Mouse (Mus musculus): Measurements from ENCODE around the gene Ppp1r10. TPM values are rescaled to one million over a fixed set of nuclear protein-coding genes. Genes with fewer than 3 reads are reported as not detected.

The Ppp1r10 gene
- total RNA-seq (2018; cell fraction: chromatin; rRNA removed), result 100 to 1,000 TPM; 104 to 573 (median 202) TPM
- total RNA-seq (2018; cell fraction: cytosol; rRNA removed), result 100 to 1,000 TPM in 5 of 26 experiments, 10 to 100 TPM in 21; 27.9 to 140 (median 53.2) TPM
- total RNA-seq (2018; cell fraction: nucleus; rRNA removed), result 100 to 1,000 TPM; 136 to 628 (median 278) TPM
- polyA plus RNA-seq (2018), result 27.4 to 97.8 TPM (median 35.0 TPM) in 3 replicates

DNA sequence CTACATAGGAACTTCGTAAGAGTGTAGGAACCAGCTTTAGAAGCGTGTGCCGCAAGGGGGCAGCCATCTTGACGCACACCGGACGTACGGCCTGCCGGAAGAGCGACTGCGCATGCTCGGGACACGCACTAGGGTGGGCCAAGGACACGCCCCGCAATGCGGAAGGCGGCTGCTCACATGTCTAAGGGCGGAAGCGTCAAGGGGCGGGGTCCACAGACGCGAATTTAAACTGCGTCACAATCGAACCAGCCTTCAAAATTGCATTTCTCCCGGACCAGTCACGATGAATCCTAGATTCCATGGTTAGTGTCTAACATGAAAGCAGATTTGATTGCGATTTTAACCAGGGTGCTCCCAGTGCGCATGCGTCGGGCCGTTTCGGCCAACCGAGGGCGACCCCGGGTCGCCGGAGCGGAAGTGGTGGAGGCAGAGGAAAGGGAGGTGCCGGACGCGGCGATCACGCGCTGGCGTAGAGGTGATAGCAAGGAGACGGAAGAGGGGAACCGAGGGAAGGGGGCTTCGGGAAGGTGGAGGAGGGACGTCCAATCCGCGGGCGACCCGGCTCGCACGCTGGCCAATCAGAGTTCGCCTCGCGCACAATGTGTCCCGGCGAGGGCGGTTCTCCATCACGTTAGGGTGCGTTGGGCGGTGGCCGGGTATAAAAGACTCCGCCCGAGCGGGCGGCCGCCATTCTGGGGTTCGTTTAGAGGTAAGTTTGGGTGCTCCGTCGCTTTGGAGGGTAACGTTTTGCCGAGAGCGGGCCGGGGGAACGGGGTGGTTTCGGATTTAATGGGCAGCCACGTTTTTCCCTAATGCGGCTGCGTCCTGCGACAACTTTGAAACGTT is at the start of gene Ppp1r10, which contains the start of gene Mrps18b:
TSS of gene Ppp1r10 (plus strand) at position 138 of the 846 bp plus-strand sequence.
TSS of gene Mrps18b (minus strand) at position 93 of the 846 bp plus-strand sequence.
- H3K79me2 ChIP-seq (ENCODE audit: inconsistent target), result peaks cover 81% of the 10 kb centered on the region
- under 1% methylated on average over 73 of the region's 83 CpGs for WGBS (ENCODE audit: missing documents)
- H3K27ac ChIP-seq, result peak within 1 kb of the TSS; percentile 98
- H3K4me3 ChIP-seq (ENCODE audit: inconsistent target), result peak within 1 kb of the TSS; percentile 91
- H3K36me3 ChIP-seq (ENCODE audit: inconsistent target), result peaks cover 14% of the 10 kb centered on the region

DNA sequence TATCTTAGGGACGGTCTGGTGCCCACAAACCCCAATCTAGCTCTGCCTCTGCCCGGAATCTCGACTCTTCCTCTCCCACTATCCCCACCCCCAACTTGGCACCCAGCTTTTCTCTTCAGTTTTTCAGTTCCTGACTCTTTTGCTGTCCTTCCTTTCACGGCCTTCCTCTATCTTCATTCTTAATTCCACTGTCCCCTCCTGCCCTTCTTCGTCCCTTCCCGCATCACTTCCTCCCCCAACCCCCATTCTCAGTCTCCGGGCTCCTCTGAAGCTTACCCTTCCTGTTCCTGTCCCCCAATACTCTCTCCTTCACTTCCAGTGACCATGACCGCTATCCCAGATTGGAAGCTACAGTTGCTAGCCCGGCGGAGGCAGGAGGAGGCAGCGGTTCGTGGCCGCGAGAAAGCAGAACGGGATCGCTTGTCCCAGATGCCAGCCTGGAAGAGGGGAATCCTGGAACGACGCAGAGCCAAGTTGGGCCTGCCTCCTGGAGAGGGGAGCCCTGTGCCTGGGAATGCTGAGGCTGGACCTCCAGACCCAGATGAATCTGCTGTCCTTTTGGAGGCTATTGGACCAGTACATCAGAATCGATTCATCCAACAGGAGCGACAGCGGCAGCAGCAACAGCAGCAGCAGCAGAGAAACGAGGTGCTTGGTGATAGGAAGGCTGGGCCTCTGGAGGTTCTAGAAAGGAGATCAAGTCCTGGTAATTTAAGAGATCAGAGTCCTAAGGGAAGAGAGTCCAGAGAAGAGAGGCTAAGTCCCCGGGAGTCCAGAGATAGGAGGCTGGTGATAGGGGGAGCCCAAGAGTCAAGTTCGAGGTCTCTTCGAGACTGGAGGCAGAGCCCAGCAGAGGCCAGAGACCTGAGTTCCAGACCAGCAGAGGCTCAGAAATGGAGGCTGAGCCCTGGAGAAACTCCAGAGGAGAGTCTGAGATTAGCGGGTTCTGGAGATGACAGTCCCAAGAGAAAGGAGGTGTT is 49.0 kb upstream of the Ppp1r10 start:
- Histone ChIP-seq H3K4me3 (ENCODE audit: inconsistent target) (peak overlapping the region; percentile 97), H3K79me2 (ENCODE audit: inconsistent target) (peaks cover 74% of the 10 kb centered on the region), H3K27ac (peak overlapping the region; percentile 98), H3K36me3 (ENCODE audit: inconsistent target) (peaks cover 5% of the 10 kb centered on the region; the same call in 1 of the 2 replicates)
- WGBS (ENCODE audit: missing documents), result 2% methylated on average over 26 of the region's 26 CpGs

DNA sequence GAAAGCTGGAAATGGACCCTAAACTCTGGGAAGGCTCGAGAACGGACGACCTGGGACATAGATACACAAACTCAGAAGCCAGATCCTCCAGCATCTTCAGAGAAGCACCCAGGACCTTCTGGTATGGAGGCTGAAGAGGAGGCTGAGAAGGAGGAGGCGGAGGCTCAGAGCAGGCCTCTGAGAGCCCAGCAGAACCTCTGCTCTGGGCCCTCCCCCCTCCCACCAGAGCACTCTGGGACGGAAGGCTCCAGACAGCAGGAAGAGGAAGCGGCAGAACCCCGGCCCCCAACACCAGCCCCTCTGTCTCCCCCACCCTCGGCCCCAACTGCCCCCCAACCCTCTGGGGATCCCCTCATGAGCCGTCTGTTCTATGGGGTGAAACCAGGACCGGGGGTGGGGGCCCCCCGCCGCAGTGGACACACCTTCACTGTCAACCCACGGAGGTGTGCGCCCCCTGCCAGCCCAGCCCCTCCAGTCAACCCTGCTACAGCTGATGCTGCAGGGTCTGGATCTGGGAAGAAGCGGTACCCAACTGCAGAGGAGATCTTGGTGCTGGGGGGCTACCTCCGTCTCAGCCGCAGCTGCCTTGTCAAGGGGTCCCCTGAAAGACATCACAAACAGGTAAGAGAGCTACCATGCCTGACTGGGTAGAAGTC is 47.9 kb upstream of the Ppp1r10 start:
- Histone ChIP-seq H3K27ac (peak overlapping the region; percentile 98), H3K79me2 (ENCODE audit: inconsistent target) (peaks cover 79% of the 10 kb centered on the region), H3K36me3 (ENCODE audit: inconsistent target) (peaks cover 8% of the 10 kb centered on the region; the same call in 1 of the 2 replicates), H3K4me3 (ENCODE audit: inconsistent target) (peak overlapping the region; percentile 97)
- under 1% methylated on average over 15 of the region's 17 CpGs for WGBS (ENCODE audit: missing documents)

DNA sequence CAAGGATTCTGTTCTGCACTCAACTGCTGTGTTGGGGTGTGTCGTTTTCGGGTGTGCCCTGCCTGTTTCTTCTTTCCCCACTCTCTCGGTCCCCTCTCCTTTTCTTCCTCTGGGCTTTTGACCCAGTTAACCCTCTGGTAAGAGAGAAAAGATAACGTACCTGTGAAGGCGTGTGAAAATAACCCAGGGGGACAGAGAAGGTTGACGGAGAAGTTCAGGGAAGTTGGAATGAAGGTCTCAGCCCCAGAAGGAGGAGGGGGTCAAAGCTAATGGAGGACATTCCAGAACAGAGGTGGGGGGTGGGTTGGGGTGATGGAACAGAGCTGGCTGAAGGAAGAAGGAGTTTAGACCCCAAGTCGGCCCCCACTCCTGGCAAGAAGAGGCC is 47.3 kb upstream of the Ppp1r10 start:
- Histone ChIP-seq H3K79me2 (ENCODE audit: inconsistent target) (peaks cover 79% of the 10 kb centered on the region), H3K36me3 (ENCODE audit: inconsistent target) (peaks cover 9% of the 10 kb centered on the region; the same call in 1 of the 2 replicates), H3K4me3 (ENCODE audit: inconsistent target) (peak overlapping the region; percentile 97), H3K27ac (peak overlapping the region; percentile 98)
- WGBS (ENCODE audit: missing documents), result 1% methylated on average over 7 of the region's 7 CpGs

DNA sequence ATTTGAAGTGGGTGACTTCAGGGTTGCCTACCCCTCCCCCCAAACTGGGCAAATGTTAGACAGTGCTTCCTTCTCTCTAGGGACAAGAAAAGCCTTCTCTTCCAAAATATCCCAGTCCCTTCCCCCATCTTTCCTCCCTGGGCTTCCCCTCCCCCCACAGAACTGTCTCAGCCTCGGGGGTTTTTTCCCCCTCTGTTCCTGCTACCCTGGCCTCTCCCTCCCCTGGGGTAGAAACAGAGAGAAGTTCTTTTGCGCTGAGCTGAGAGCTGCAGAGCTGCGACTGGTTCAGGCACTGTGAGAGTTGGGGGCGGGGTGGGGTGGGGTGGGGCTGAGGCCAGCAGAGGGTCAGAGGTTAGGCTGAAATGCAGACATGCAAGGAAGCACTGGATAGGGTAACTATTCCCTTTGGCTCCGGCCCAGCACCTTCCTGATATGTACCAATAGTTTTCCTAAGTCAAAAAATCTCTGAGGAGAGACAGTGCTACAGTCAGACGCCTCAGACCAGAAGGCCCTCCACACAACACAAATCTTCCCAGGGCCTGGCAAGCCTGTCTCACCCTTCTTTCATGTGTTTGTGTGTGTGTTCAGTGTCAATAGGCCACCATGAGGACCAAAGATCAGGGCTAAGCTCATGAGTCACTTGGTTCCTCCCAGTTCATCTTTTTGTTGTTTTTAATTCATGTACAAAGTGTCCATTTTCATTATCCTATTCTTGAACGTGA is 46.7 kb upstream of the Ppp1r10 start:
- peak overlapping the region; percentile 98 for H3K27ac ChIP-seq
- WGBS (ENCODE audit: missing documents), result 1% methylated on average over 7 of the region's 7 CpGs
- H3K4me3 ChIP-seq (ENCODE audit: inconsistent target), result peak overlapping the region; percentile 97
- peaks cover 79% of the 10 kb centered on the region for H3K79me2 ChIP-seq (ENCODE audit: inconsistent target)
- peaks cover 15% of the 10 kb centered on the region for H3K36me3 ChIP-seq (ENCODE audit: inconsistent target)

DNA sequence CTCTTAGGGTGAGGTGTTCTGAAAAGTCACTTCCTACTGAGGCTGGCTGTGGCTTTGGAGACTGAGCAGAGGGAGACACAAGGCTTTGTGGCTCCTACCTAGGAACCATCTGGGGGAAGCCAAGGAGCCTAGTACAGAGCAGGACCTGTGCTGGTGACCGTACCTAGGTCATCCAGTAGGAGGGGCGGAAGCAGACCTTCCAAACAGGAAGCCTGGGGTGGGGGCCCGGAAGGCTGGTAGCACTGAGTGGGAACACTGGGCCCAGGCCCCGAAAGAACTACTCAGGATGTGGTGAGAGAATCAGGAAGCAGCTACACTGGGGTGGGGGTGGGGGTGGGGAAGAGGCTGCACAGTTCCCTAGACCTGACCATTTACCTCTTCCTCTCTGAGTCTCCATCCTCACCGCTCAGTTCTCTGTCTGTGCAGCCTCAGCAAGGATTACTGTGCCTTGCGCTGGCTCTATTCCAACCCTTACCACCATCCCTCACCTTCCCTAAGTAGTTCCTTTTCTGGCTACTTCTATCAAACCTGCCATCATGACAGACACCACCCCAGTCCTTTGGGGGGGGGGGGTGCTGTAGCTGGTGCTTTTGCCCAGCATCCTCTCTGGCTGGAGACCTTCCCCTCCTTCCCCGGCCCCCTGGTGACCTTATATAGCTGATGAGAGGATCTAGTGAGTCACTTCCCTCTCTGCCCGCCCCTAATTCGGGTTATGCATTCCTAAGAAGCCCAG is 45.9 kb upstream of the Ppp1r10 start:
- H3K36me3 ChIP-seq (ENCODE audit: inconsistent target), result peaks cover 23% of the 10 kb centered on the region
- H3K79me2 ChIP-seq (ENCODE audit: inconsistent target), result peaks cover 85% of the 10 kb centered on the region
- H3K4me3 ChIP-seq (ENCODE audit: inconsistent target), result peak overlapping the region; percentile 97
- 0% methylated on average over 9 of the region's 9 CpGs for WGBS (ENCODE audit: missing documents)
- H3K27ac ChIP-seq, result peak overlapping the region; percentile 98

DNA sequence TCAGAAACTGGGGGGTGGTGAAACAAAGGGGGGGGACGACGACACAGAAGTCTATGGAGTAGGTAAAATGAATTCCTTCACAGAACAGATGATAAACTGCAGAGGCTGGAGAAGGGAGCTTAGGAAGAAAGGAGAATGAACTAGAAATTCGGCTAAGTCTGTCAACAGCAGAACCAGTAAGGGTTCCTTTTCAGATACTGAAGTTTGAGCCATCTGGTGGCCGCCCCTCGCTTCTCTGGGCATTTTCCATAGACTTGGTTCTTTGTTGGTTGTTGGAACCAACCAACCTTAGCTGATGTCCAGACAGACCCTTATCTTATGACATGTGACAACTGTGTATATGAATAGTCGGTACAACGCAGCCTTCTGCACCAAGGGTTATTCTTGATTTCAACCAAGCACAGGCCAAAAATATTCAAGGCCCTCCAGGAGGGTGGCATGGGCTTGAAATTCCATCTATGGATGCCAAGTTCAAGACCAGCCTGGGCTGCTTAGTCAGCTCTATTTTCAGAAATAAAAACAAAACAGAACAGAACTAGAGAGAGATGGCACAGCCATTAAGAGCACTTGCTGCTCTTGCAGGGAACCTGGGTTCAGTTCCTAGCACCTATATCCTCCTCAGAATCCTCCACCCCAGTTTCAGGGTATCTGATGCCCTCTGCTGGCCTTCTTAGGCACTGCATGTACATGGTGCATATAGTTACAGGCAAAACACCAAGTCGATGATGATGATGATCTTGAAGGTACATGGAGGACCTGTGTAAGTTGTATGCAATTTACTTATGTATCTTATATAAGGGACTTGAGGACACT is 45.1 kb upstream of the Ppp1r10 start:
- WGBS (ENCODE audit: missing documents), result 23% methylated on average over 8 of the region's 8 CpGs
- Histone ChIP-seq H3K27ac (peak overlapping the region; percentile 98), H3K79me2 (ENCODE audit: inconsistent target) (peaks cover 92% of the 10 kb centered on the region), H3K36me3 (ENCODE audit: inconsistent target) (peaks cover 28% of the 10 kb centered on the region), H3K4me3 (ENCODE audit: inconsistent target) (peak overlapping the region; percentile 97)

DNA sequence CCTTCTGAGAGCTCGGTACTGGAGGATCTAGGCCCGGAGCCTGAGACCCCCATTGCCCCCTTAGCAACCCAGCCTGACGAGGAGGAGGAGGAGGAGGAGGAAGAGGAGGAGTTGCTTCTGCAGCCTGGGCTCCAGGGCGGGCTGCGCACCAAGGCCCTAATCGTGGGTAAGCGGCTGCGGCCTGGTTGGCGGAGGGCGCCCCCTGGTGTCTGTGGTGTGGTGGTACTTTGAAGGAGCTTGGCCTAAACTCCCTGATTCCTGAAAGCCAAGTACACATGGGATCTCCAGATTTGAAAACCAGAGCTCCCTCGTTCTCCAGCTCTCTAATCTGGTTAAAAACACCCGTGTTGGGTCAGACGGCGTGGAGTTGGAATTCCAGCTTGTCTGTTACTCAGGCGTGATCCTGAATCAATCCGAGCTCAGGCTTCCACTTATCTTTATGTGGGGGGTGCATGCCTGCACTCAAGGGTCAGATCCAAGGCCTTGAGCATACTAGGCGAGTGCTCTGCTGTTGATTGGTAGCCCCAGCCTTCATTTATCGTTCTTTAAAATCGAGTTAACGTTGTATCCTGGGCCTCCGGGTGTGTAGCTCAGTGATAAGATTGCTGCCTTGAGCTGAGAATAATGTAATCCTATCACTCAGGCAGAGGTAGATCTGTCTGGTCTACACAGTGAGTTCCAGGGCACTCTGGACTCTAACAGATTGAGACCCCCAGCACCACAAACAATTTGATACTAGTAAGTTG is 42.3 kb upstream of the Ppp1r10 start:
- Histone ChIP-seq H3K79me2 (ENCODE audit: inconsistent target) (peaks cover 69% of the 10 kb centered on the region), H3K36me3 (ENCODE audit: inconsistent target) (peaks cover 32% of the 10 kb centered on the region), H3K4me3 (ENCODE audit: inconsistent target) (no peak overlapping the region), H3K27ac (no peak overlapping the region)
- WGBS (ENCODE audit: missing documents), result 60% methylated on average over 13 of the region's 21 CpGs

DNA sequence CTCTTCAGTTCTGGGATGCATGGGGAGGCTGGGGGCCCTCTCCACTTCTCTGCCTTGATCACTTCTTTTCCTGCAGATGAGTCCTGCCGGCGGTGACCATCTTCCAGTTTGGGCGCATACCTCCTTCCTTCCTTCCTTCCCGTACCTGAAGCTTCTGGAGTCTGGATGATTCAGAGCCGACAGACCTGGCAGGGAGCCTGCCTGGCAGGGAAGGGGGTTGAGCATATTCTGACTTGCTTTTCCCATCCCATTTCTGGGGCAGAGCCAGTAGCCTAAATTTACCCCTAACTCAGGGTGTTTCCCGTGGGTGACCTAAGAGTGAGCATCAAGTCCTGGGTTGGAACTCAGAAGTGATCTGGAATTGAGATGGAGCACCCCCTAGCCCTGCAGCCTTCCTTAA is 41.5 kb upstream of the Ppp1r10 start:
- Histone ChIP-seq H3K79me2 (ENCODE audit: inconsistent target) (peaks cover 61% of the 10 kb centered on the region), H3K36me3 (ENCODE audit: inconsistent target) (peaks cover 32% of the 10 kb centered on the region), H3K27ac (no peak overlapping the region), H3K4me3 (ENCODE audit: inconsistent target) (no peak overlapping the region)
- WGBS (ENCODE audit: missing documents), result 88% methylated on average over 6 of the region's 6 CpGs

DNA sequence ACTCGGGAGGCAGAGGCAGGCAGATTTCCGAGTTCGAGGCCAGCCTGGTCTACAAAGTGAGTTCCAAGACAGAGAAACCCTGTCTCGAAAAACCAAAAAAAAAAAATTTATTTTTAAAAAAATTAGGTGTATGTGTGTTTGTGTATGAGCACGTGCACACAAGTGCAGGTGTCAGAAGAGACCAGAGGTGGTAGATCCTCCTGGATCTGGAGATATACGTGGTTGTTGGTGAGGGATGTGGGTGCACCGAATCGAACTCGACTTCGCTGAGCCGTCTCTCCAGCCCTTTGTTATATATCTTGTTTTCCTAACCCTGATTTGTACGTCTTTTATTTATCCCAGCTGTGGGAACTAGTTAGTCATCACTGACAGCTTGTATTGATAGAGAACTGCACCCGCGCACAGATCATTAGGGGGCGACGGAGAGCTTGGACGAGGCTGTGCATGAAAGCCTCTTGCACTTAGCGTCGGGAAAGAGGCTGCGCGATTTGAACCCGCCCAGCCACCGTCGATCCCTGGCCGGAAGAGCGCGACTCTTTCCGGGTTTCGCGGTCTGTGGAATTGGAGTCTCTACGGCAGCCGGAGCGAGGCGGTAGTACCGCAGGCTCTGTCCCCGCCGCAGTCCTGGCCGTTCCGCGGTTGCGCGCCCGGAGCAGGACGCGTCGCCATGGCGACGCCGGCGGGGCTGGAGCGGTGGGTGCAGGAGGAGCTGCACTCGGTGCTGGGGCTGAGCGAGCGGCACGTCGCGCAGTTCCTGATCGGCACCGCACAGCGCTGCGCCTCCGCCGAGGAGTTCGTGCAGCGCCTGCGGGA is 36.8 kb upstream of the Ppp1r10 start, which contains the start of gene Dhx16:
TSS of gene Dhx16 (plus strand) at position 575 of the 813 bp plus-strand sequence.
- Histone ChIP-seq H3K79me2 (ENCODE audit: inconsistent target) (peaks cover 35% of the 10 kb centered on the region), H3K4me3 (ENCODE audit: inconsistent target) (peak within 1 kb of the TSS; percentile 59), H3K27ac (no peak within 1 kb of the TSS), H3K36me3 (ENCODE audit: inconsistent target) (peaks cover 41% of the 10 kb centered on the region)
- 7% methylated on average over 66 of the region's 66 CpGs for WGBS (ENCODE audit: missing documents)

DNA sequence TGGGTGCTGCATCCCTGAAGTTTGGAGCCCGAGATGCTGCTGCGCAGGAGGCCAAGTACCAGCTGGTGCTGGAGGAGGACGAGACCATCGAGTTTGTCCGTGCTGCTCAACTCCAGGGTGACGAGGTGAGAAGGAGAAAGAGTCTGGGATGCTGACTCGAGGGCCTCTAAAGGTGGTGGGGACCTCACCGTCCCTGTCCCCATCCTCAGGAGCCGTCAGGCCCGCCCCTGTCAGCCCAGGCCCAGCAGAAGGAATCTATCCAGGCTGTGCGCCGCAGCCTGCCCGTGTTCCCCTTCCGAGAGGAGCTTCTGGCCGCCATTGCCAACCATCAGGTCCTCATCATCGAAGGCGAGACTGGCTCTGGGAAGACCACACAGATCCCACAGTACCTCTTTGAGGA is 33.3 kb upstream of the Ppp1r10 start:
- peaks cover 54% of the 10 kb centered on the region for H3K36me3 ChIP-seq (ENCODE audit: inconsistent target)
- 90% methylated on average over 17 of the region's 17 CpGs for WGBS (ENCODE audit: missing documents)
- H3K27ac ChIP-seq, result no peak overlapping the region

More for the DNA sequence above, 33.3 kb upstream of the Ppp1r10 start:
- Histone ChIP-seq H3K4me3 (ENCODE audit: inconsistent target) (no peak overlapping the region), H3K79me2 (ENCODE audit: inconsistent target) (peaks cover 19% of the 10 kb centered on the region)

Data from macrophage (primary cell).